Mouse (Mus musculus) heart, embryonic 10.5 days (tissue): ENCODE data around the gene Mob3a. TPM values are rescaled to one million over a fixed set of nuclear protein-coding genes. Genes with fewer than 3 reads are reported as not detected.
"Not testable (repeated sequence)": the region's sequence is repeated elsewhere in the genome, so short reads cannot be mapped to it uniquely, and the experiment has no call there.

Source experiments
- DNase-seq: peaks from one replicate; pipeline ENCODE4 v3.0.0-alpha.2; 2017; ENCODE audit warnings: low spot score
- H3K27ac ChIP-seq: fragments of 300-500 bp; sonication (generic); 2 replicates; pipeline ENCODE4 v1.5.1; 2016; ENCODE audit warnings: mild to moderate bottlenecking
- H3K27me3 ChIP-seq: fragments of 300-500 bp; sonication (generic); 2 replicates; pipeline ENCODE4 v1.6.1; 2016; ENCODE audit warnings: mild to moderate bottlenecking; ENCODE audit not compliant: poor library complexity, insufficient read depth, severe bottlenecking
- H3K36me3 ChIP-seq: fragments of 300-500 bp; sonication (generic); 2 replicates; pipeline ENCODE4 v1.6.1; 2016; ENCODE audit warnings: mild to moderate bottlenecking, moderate library complexity
- H3K4me1 ChIP-seq: fragments of 300-500 bp; sonication (generic); 2 replicates; pipeline ENCODE4 v1.6.1; 2016; ENCODE audit warnings: mild to moderate bottlenecking
- H3K4me3 ChIP-seq: fragments of 300-500 bp; sonication (generic); 2 replicates; pipeline ENCODE4 v1.5.1; 2016; ENCODE audit warnings: mild to moderate bottlenecking, moderate library complexity
- H3K9me3 ChIP-seq: fragments of 300-500 bp; sonication (generic); 2 replicates; pipeline ENCODE4 v1.6.1; 2016; ENCODE audit warnings: mild to moderate bottlenecking, moderate library complexity
- WGBS: fragments of 180-500 bp; shearing (Covaris S2); methylation state at CpG from one replicate; pipeline ENCODE4 v1.1.7; 2016; 5-methylcytosine and 5-hydroxymethylcytosine counted together
- polyA plus RNA-seq: library from polyadenylated mRNA; unstranded; fragments of >200 nt; fragmentation: Nextera tagmentation; extraction: Ambion mirVana; gene quantifications from 2 replicates; pipeline ENCODE4 v1.2.1, GENCODE M21; 2016

The Mob3a gene
- polyA plus RNA-seq, 1 experiment from 2014 or later, result 56.8 TPM

- not testable (repeated sequence) for H3K27me3 ChIP-seq, H3K27ac ChIP-seq, DNase-seq, H3K4me3 ChIP-seq, H3K9me3 ChIP-seq
- 83% methylated on average over 6 of the region's 6 CpGs for WGBS
- Histone ChIP-seq H3K4me1 (peaks cover 31% of the 10 kb centered on the region), H3K36me3 (peaks cover 54% of the 10 kb centered on the region)
Measured at GRCm38 (mm10) chr10:80649910-80650309, 51.9 kb downstream of the Mob3a start.

GRCm38 (mm10) chr10:80646936-80647335, 54.8 kb downstream of the Mob3a start:
- no peak overlapping the region for H3K4me3 ChIP-seq
- H3K27me3 ChIP-seq, result no peaks in the 10 kb centered on the region
- no peak overlapping the region for H3K27ac ChIP-seq
- H3K36me3 ChIP-seq, result peaks cover 80% of the 10 kb centered on the region
- no peaks in the 10 kb centered on the region for H3K9me3 ChIP-seq
- WGBS, result 90% methylated on average over 10 of the region's 10 CpGs
- DNase-seq, result no peak
- peaks cover 12% of the 10 kb centered on the region for H3K4me1 ChIP-seq

- Histone ChIP-seq H3K36me3 (peaks cover 83% of the 10 kb centered on the region), H3K4me3 (no peak overlapping the region), H3K27ac (no peak overlapping the region), H3K27me3 (no peaks in the 10 kb centered on the region), H3K4me1 (peaks cover 18% of the 10 kb centered on the region), H3K9me3 (no peaks in the 10 kb centered on the region)
- 85% methylated on average over 6 of the region's 6 CpGs for WGBS
- DNase-seq, result no peak
Measured at GRCm38 (mm10) chr10:80635345-80635744, 66.4 kb downstream of the Mob3a start.

Other genes starting within 250 kb of the Mob3a start
- 0.44 TPM in 1 of 2 replicates, not detected in the other for gene Onecut3, start 207.1 kb downstream of the Mob3a start, polyA plus RNA-seq
- 0.31 and 0.32 TPM in 2 replicates for gene Atp8b3, start 162.9 kb downstream of the Mob3a start, polyA plus RNA-seq
- gene Rexo1, start 140.4 kb downstream of the Mob3a start, polyA plus RNA-seq, result 25.1 and 26.9 TPM in 2 replicates
- gene Klf16, start 124.7 kb downstream of the Mob3a start, polyA plus RNA-seq, result 7.9 and 8.1 TPM in 2 replicates
- 94.1 and 120 TPM in 2 replicates for gene Abhd17a, start 111.6 kb downstream of the Mob3a start, polyA plus RNA-seq
- gene Scamp4, start 99.1 kb downstream of the Mob3a start, polyA plus RNA-seq, result 97.4 and 97.9 TPM in 2 replicates
- 5.8 and 9.3 TPM in 2 replicates for gene Adat3, start 99.1 kb downstream of the Mob3a start, polyA plus RNA-seq
- gene Gm49322, start 96.0 kb downstream of the Mob3a start, polyA plus RNA-seq, result 3.1 and 3.5 TPM in 2 replicates
- 110 and 150 TPM in 2 replicates for gene Csnk1g2, start 79.1 kb downstream of the Mob3a start, polyA plus RNA-seq
- gene Btbd2, start 44.9 kb downstream of the Mob3a start, polyA plus RNA-seq, result 59.0 and 69.9 TPM in 2 replicates
- 90.8 and 92.0 TPM in 2 replicates for gene Mknk2, start 23.9 kb downstream of the Mob3a start, polyA plus RNA-seq
- gene Izumo4, start 207 bp upstream of the Mob3a start, polyA plus RNA-seq, result 12.8 and 14.4 TPM in 2 replicates
- gene Ap3d1, start 40.3 kb upstream of the Mob3a start, polyA plus RNA-seq, result 53.1 and 60.4 TPM in 2 replicates
- gene Dot1l, start 53.2 kb upstream of the Mob3a start, polyA plus RNA-seq, result 25.6 and 26.1 TPM in 2 replicates
- 70.6 and 84.1 TPM in 2 replicates for gene Sf3a2, start 96.2 kb upstream of the Mob3a start, polyA plus RNA-seq
- 116 and 151 TPM in 2 replicates for gene Plekhj1, start 96.6 kb upstream of the Mob3a start, polyA plus RNA-seq
- not detected in 2 replicates for gene Amh, start 103.3 kb upstream of the Mob3a start, polyA plus RNA-seq
- gene Jsrp1, start 111.5 kb upstream of the Mob3a start, polyA plus RNA-seq, result 7.9 and 8.8 TPM in 2 replicates
- 2,064 and 2,176 TPM in 2 replicates for gene Oaz1, start 124.7 kb upstream of the Mob3a start, polyA plus RNA-seq
- gene Lingo3, start 142.1 kb upstream of the Mob3a start, polyA plus RNA-seq, result 0.14 and 0.43 TPM in 2 replicates
- gene Lsm7, start 153.2 kb upstream of the Mob3a start, polyA plus RNA-seq, result 200 and 266 TPM in 2 replicates
- 32.1 and 34.6 TPM in 2 replicates for gene Sppl2b, start 153.3 kb upstream of the Mob3a start, polyA plus RNA-seq
- not detected in 2 replicates for gene Tmprss9, start 169.9 kb upstream of the Mob3a start, polyA plus RNA-seq
- gene Timm13, start 199.0 kb upstream of the Mob3a start, polyA plus RNA-seq, result 348 and 363 TPM in 2 replicates
- gene Lmnb2, start 216.3 kb upstream of the Mob3a start, polyA plus RNA-seq, result 39.7 and 47.3 TPM in 2 replicates
- gene Gadd45b, start 228.1 kb upstream of the Mob3a start, polyA plus RNA-seq, result 17.1 and 20.1 TPM in 2 replicates